ENCODE assay signal across 8 mouse cellular contexts in genomic region chr2:25371764-25372643, GRCm38 (mm10). TPM values are rescaled to one million over a fixed set of nuclear protein-coding genes. Genes with fewer than 3 reads are reported as not detected.
DNase-seq lines count a peak whose midpoint lies in the region; ATAC-seq and TF ChIP-seq lines count a peak whose summit lies in the region.

Sapcd2 (plus strand) TSS chr2:25372321.

- WGBS in cerebellum, adult 2 months: under 1% methylated on average over 65 of the region's 65 CpGs
- WGBS in forebrain, postnatal 0 days: under 1% methylated on average over 65 of the region's 65 CpGs
- 2% methylated on average over 65 of the region's 65 CpGs for whole genome bisulfite sequencing in lung, adult 2 months
- under 1% methylated on average over 65 of the region's 65 CpGs for WGBS in neural tube, embryonic 15.5 days

- H3K27ac ChIP-seq in cerebellum, adult 2 months (ENCODE audit: insufficient read depth, low read length): no peak within 1 kb of the TSS
- no peak within 1 kb of the TSS for H3K27ac ChIP-seq in forebrain, postnatal 0 days (ENCODE audit: low read depth, low read length)
- H3K27ac ChIP-seq in layer of hippocampus, adult 2 months: peak within 1 kb of the TSS; percentile 76
- H3K27ac ChIP-seq in neural tube, embryonic 15.5 days (replicated peaks): peak within 1 kb of the TSS; percentile 75

- ATAC-seq in forebrain, postnatal 0 days: peak; percentile 96
- peak; percentile 92 for ATAC-seq in neural tube, embryonic 15.5 days (ENCODE audit: low FRiP score)

- H3K9me3 ChIP-seq in forebrain, postnatal 0 days (ENCODE audit: low read length): no peaks in the 10 kb centered on the region
- H3K9me3 ChIP-seq in neural tube, embryonic 15.5 days (replicated peaks): no peaks in the 10 kb centered on the region

- peak; percentile 19; the same call in 1 of the 2 replicates for TF ChIP-seq POLR2A in cerebellum, adult 2 months (IDR thresholded peaks at IDR 0.05; ENCODE audit: borderline replicate concordance, insufficient read depth, low read length)
- TF ChIP-seq POLR2A in lung, adult 2 months (IDR thresholded peaks at IDR 0.05; ENCODE audit: borderline replicate concordance, extremely low read depth, low read depth, low read length): no peak

- H3K9ac ChIP-seq in forebrain, postnatal 0 days: peak within 1 kb of the TSS; percentile 44
- H3K9ac ChIP-seq in neural tube, embryonic 15.5 days (replicated peaks): peak within 1 kb of the TSS; percentile 61

- no peaks in the 10 kb centered on the region for H3K27me3 ChIP-seq in cerebellum, adult 2 months (ENCODE audit: control insufficient read depth, insufficient read depth, low read length)
- H3K27me3 ChIP-seq in forebrain, postnatal 0 days (ENCODE audit: insufficient read depth, low read length): no peaks in the 10 kb centered on the region
- H3K27me3 ChIP-seq in neural tube, embryonic 15.5 days (replicated peaks): peaks cover 14% of the 10 kb centered on the region

- no peak for TF ChIP-seq CTCF in cerebellum, adult 2 months (IDR thresholded peaks at IDR 0.05; ENCODE audit: borderline replicate concordance, insufficient read depth, low read depth, low read length)
- peak; percentile 22 for TF ChIP-seq CTCF in forebrain, postnatal 0 days (IDR thresholded peaks at IDR 0.05; ENCODE audit: low read depth)
- TF ChIP-seq CTCF in layer of hippocampus, adult 2 months (conservative IDR thresholded peaks at IDR 0.05): 0 out of 2 replicates have a peak, but pooled peaks have one; percentile 4
- no peak for TF ChIP-seq CTCF in lung, adult 2 months (IDR thresholded peaks at IDR 0.05; ENCODE audit: insufficient read depth, low read length)

- DNase-seq in MN1 (ENCODE audit: low spot score): peak; percentile 84
- peak; percentile 90 to 91 for DNase-seq in cerebellum, adult 2 months
- DNase-seq in forebrain, postnatal 0 days: peak; percentile 93
- peak; percentile 87 for DNase-seq in heart, postnatal 4 days
- DNase-seq in layer of hippocampus, adult 2 months (ENCODE audit: low spot score in 2 of 2): peak; percentile 84 to 91
- DNase-seq in lung, adult 2 months: peak; percentile 79
- peak; percentile 82 for DNase-seq in testis, postnatal 10 days (ENCODE audit: low spot score)

- peak within 1 kb of the TSS; percentile 72 for H3K4me3 ChIP-seq in cerebellum, adult 2 months (replicated peaks; ENCODE audit: insufficient read depth, low read depth, low read length)
- H3K4me3 ChIP-seq in forebrain, postnatal 0 days (ENCODE audit: low read depth, low read length): peak within 1 kb of the TSS; percentile 55
- peak within 1 kb of the TSS; percentile 58 for H3K4me3 ChIP-seq in layer of hippocampus, adult 2 months
- peak within 1 kb of the TSS; percentile 74 for H3K4me3 ChIP-seq in lung, adult 2 months (replicated peaks; ENCODE audit: extremely low read depth, low read depth, low read length)
- H3K4me3 ChIP-seq in neural tube, embryonic 15.5 days (replicated peaks): peak within 1 kb of the TSS; percentile 70

- H3K4me2 ChIP-seq in forebrain, postnatal 0 days (ENCODE audit: low read depth): peak within 1 kb of the TSS; percentile 83
- peak within 1 kb of the TSS; percentile 99 for H3K4me2 ChIP-seq in neural tube, embryonic 15.5 days

- H3K4me1 ChIP-seq in cerebellum, adult 2 months (ENCODE audit: control insufficient read depth, insufficient read depth, low read length): peaks cover 6% of the 10 kb centered on the region
- no peaks in the 10 kb centered on the region for H3K4me1 ChIP-seq in forebrain, postnatal 0 days (ENCODE audit: insufficient read depth)
- peaks cover 6% of the 10 kb centered on the region; the same call in 1 of the 2 replicates for H3K4me1 ChIP-seq in lung, adult 2 months (ENCODE audit: control insufficient read depth, insufficient read depth, low read length)
- peaks cover 18% of the 10 kb centered on the region for H3K4me1 ChIP-seq in neural tube, embryonic 15.5 days

- H3K36me3 ChIP-seq in forebrain, postnatal 0 days (ENCODE audit: insufficient read depth): no peaks in the 10 kb centered on the region
- no peaks in the 10 kb centered on the region for H3K36me3 ChIP-seq in neural tube, embryonic 15.5 days

RNA-seq across cellular contexts. Expression of gene Sapcd2, which starts in this region (rescaled TPM):
- 4.4 and 4.7 TPM in 2 replicates for polyA plus RNA-seq in cerebellum, adult 2 months (2012; rRNA removed)
- 13.2 and 13.9 TPM in 2 replicates for total RNA-seq in forebrain, postnatal 0 days (2014; rRNA removed)
- polyA plus RNA-seq in forebrain, postnatal 0 days (2015; fragmentation: Nextera tagmentation; extraction: Ambion mirVana): 9.5 and 12.7 TPM in 2 replicates
- total RNA-seq in heart, postnatal 4 days (2021): 10 to 100 TPM in 1 of 2 experiments, 1 to 10 TPM in 1; 8.7 to 10.8 TPM
- total RNA-seq in layer of hippocampus, adult 2 months (2021): 1 to 10 TPM; 3.0 to 4.0 TPM
- polyA plus RNA-seq in lung, adult 2 months (2012; rRNA removed): 5.5 and 6.3 TPM in 2 replicates
- 10.6 and 16.3 TPM in 2 replicates for polyA plus RNA-seq in neural tube, embryonic 15.5 days (2015; fragmentation: Nextera tagmentation; extraction: Ambion mirVana)

Comparison
In these comparisons a context has a peak if more than half of its experiments do, and no peak if none do; other contexts are left out.
1. H3K27ac ChIP-seq: peak in layer of hippocampus, adult 2 months (single experiment) and neural tube, embryonic 15.5 days (single experiment); none in cerebellum, adult 2 months (single experiment) and forebrain, postnatal 0 days (single experiment).
2. CTCF ChIP-seq: peak in forebrain, postnatal 0 days (single experiment) and layer of hippocampus, adult 2 months (single experiment); none in cerebellum, adult 2 months (single experiment) and lung, adult 2 months (single experiment).
3. Peak in every context shown above with its lines, with median percentiles within 50 percentile points of each other: DNase-seq and H3K4me3 ChIP-seq.